Mouse (Mus musculus): ENCODE measurements at regions not wholly inside any gene's neighbourhood (a gene's known extent, or its start where the extent isn't known, plus 50 kb on each side); places are given as distances from the start of the nearest gene placed in this dataset.
"Not testable (repeated sequence)": the region's sequence is repeated elsewhere in the genome, so short reads cannot be mapped to it uniquely, and the experiment has no call there.

DNA sequence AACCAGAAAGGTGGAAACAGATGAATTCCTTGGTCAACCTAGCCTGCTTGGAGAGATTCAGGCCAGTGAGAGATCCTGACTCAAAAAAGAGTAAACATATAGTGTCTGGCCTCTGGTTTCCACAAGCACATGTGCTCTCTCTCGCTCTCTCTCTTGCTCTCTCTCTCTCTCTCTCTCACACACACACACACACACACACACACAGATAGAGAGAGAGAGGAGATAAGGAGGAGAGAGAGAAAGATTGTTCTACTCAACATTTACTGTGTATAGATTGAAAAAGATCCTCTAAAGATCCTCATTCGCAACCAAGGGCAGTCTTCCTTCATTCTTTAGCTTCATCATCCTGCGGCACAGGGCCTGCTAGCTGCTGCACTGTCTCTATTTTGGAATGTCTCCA, 54.9 kb upstream of the Cdyl start:
- H3K4me2 ChIP-seq (ENCODE audit: low read depth, severe bottlenecking) = no peak overlapping the region
- no peaks in the 10 kb centered on the region for H3K9me3 ChIP-seq (ENCODE audit: control insufficient read depth, low read length)
- WGBS = 92% methylated on average over 3 of the region's 3 CpGs

DNA sequence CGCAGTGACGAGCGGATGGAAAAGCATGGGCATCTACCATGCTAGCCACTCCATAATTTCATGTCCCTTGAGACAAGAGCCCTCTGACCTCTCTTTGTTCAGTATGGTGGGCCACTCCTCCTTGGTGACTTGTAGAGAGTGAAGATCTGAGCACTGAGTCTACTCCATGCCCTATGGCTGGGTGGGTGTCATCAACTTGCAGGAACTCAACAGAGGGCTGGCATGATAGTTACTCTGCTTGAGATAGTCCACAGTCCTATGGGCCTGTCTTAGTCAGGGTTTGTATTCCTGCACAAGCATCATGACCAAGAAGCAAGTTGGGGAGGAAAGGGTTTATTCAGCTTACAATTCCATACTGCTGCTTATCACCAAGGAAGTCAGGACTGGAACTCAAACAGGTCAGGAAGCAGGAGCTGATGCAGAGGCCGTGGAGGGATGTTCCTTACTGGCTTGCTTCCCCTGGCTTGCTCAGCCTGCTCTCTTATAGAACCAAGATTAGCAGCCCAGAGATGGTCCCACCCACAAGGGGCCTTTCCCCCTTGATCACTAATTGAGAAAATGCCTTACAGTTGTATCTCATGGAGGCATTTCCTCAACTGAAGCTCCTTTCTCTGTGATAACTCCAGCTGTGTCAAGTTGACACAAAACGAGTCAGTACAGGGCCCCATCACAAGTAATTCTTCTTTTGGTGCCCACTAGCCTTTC, 52.6 kb upstream of the Cdyl start:
- 85% methylated on average over 5 of the region's 5 CpGs for WGBS
- ATAC-seq (ENCODE audit: insufficient number of reproducible peaks, low FRiP score, low TSS enrichment, low read depth); H3K9me3 ChIP-seq (ENCODE audit: control insufficient read depth, low read length): not testable (repeated sequence)

More for the DNA sequence above, 54.9 kb upstream of the Cdyl start:
- DNase-seq (ENCODE audit: low spot score) (no peak), ATAC-seq (ENCODE audit: insufficient number of reproducible peaks, low FRiP score, low TSS enrichment, low read depth) (no peak)
- Histone ChIP-seq H3K36me3 (ENCODE audit: control insufficient read depth, insufficient read depth, low read length) (no peaks in the 10 kb centered on the region), H3K4me3 (ENCODE audit: low read depth, low read length) (no peak overlapping the region), H3K27ac (replicated peaks; ENCODE audit: low read depth, low read length) (no peak overlapping the region), H3K27me3 (ENCODE audit: control insufficient read depth, insufficient read depth, low read length) (no peaks in the 10 kb centered on the region), H3K9ac (ENCODE audit: low read length) (no peak overlapping the region), H3K4me1 (ENCODE audit: control insufficient read depth, insufficient read depth, low read length) (no peaks in the 10 kb centered on the region)

DNA sequence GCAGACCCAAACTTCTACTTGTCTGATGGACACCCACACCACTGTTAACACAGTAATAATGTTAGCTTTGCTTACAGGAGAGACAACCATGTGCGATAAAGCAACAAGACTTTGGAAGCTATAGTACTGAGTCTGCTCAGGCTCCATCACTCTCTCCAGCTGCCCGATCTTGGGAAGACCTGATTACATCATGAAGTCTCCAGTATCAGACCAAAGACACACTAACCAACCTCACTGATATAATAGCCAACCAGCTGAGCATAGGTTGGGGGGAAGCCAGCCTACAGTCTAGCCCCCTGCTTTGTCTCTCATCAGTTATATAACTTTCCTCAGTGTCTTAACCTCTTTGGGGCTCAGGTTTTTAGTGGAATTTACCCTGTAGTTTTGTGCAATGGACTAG, 51.9 kb upstream of the Cdyl start:
- no peak overlapping the region for H3K27ac ChIP-seq (replicated peaks; ENCODE audit: low read depth, low read length)
- 88% methylated on average over 2 of the region's 2 CpGs for WGBS
- H3K4me2 ChIP-seq (ENCODE audit: low read depth, severe bottlenecking) = no peak overlapping the region
- no peaks in the 10 kb centered on the region for H3K36me3 ChIP-seq (ENCODE audit: control insufficient read depth, insufficient read depth, low read length)
- no peaks in the 10 kb centered on the region for H3K27me3 ChIP-seq (ENCODE audit: control insufficient read depth, insufficient read depth, low read length)
- no peak overlapping the region for H3K9ac ChIP-seq (ENCODE audit: low read length)
- no peaks in the 10 kb centered on the region for H3K4me1 ChIP-seq (ENCODE audit: control insufficient read depth, insufficient read depth, low read length)
- no peak for ATAC-seq (ENCODE audit: insufficient number of reproducible peaks, low FRiP score, low TSS enrichment, low read depth)
- H3K9me3 ChIP-seq (ENCODE audit: control insufficient read depth, low read length) = no peaks in the 10 kb centered on the region
- DNase-seq (ENCODE audit: low spot score) = no peak
- H3K4me3 ChIP-seq (ENCODE audit: low read depth, low read length) = no peak overlapping the region

More for the DNA sequence above, 52.6 kb upstream of the Cdyl start:
- not testable (repeated sequence) for H3K4me3 ChIP-seq (ENCODE audit: low read depth, low read length); DNase-seq (ENCODE audit: low spot score); H3K27me3 ChIP-seq (ENCODE audit: control insufficient read depth, insufficient read depth, low read length); H3K4me2 ChIP-seq (ENCODE audit: low read depth, severe bottlenecking); H3K4me1 ChIP-seq (ENCODE audit: control insufficient read depth, insufficient read depth, low read length); H3K27ac ChIP-seq (replicated peaks; ENCODE audit: low read depth, low read length); H3K36me3 ChIP-seq (ENCODE audit: control insufficient read depth, insufficient read depth, low read length); H3K9ac ChIP-seq (ENCODE audit: low read length)

All from limb, embryonic 11.5 days (tissue).